Mouse (Mus musculus): ENCODE results near the gene F11. TPM values are rescaled to one million over a fixed set of nuclear protein-coding genes. Genes with fewer than 3 reads are reported as not detected.

Gene F11
- total RNA-seq, 2 experiments from 2014 or later, result not detected

GRCm38 (mm10) chr8:45235228-45235627 is 26.6 kb downstream of the F11 start:
- H3K27ac ChIP-seq, result no peak overlapping the region
- no peak for TF ChIP-seq CTCF (conservative IDR thresholded peaks at IDR 0.05)
- no peak for DNase-seq (ENCODE audit: low spot score in 2 of 2)

GRCm38 (mm10) chr8:45233256-45233655 is 28.6 kb downstream of the F11 start:
- no peak overlapping the region for H3K4me3 ChIP-seq
- no peak for TF ChIP-seq CTCF (conservative IDR thresholded peaks at IDR 0.05)
- H3K27ac ChIP-seq, result no peak overlapping the region
- DNase-seq (ENCODE audit: low spot score in 2 of 2), result no peak

More at GRCm38 (mm10) chr8:45235228-45235627, 26.6 kb downstream of the F11 start:
- no peak overlapping the region for H3K4me3 ChIP-seq

DNA sequence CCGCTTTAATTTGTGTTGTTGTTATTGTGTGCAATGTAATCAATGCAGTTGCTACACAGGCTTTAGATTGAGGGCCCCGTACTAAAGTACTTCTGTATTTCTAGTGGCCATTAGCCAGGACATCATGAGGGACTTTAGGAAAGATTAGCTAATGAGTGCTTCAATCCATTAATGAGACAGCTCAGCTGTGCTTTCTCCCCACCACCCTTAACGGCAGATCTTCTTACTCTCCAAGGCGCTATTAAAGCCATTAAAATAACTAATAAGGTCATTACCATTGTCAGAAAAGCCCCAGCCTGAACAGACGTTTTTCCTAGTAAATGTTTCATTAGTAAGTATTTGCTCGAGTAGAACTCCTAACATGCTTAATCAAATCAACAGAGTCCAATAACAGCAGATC is 59.4 kb downstream of the F11 start:
- no peak overlapping the region for H3K27ac ChIP-seq
- DNase-seq (ENCODE audit: low spot score in 2 of 2), result no peak
- no peak for TF ChIP-seq CTCF (conservative IDR thresholded peaks at IDR 0.05)
- H3K4me3 ChIP-seq, result no peak overlapping the region

DNA sequence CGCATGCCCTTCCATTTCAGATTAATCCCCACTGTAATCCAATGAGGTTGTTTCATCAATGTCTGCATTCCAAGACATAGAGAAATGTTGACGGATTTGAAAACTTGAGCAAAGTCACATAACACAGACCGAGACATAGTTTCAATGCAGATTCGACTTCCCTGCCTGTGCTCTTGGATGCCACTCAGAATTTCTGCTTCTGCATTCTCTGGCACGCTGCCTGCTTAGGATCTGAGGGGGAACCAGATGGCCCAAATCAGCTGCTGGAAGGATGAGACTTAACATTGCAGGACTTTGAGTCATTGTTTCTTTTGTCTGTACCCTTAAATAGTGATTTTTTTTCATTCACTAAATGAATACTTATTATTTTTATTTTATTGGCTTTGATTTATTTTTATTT is 60.2 kb downstream of the F11 start:
- H3K27ac ChIP-seq, result no peak overlapping the region
- no peak overlapping the region for H3K4me3 ChIP-seq
- DNase-seq (ENCODE audit: low spot score in 2 of 2), result peak; percentile 69 to 70
- no peak for TF ChIP-seq CTCF (conservative IDR thresholded peaks at IDR 0.05)

GRCm38 (mm10) chr8:45197294-45197693 is 64.5 kb downstream of the F11 start:
- no peak for DNase-seq (ENCODE audit: low spot score in 2 of 2)
- TF ChIP-seq CTCF (conservative IDR thresholded peaks at IDR 0.05), result no peak
- Histone ChIP-seq H3K4me3 (no peak overlapping the region), H3K27ac (no peak overlapping the region)

DNA sequence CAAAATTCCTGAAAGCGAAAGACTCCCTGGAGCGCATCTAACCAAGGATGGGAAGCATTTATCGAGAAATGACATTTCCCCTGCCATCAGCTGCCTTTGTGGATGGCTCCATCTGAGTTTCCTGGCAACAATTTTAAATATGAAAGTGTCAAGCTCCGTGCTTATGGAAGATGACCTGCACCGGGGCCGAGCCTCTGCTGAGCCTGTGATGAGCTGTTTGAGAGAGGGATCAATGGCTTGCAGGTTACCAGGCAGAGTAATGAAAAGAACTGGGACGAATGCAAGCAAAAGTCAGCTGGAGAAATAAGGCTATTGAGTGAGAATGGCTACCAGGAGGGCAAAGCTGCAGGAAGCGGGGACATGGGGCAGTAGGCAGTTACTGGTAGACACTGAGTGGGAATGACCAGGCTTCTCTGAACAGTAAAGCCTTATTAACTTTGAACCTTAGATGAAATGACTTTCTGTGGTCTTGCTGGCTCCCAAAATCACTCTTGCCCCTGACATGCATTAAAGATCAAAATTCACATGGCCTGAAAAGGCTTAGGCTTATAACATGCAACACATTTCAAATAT is 65.8 kb downstream of the F11 start:
- no peak for TF ChIP-seq CTCF (conservative IDR thresholded peaks at IDR 0.05)
- no peak for DNase-seq (ENCODE audit: low spot score in 2 of 2)
- Histone ChIP-seq H3K27ac (no peak overlapping the region), H3K4me3 (no peak overlapping the region)

Other genes with a start within 250 kb of the F11 start
- not detected for gene Mtnr1a, start 192.9 kb downstream of the F11 start, total RNA-seq (2021)
- gene Klkb1, start 32.8 kb upstream of the F11 start, total RNA-seq (2021), result not detected
- gene Gm45753, start 46.4 kb upstream of the F11 start, total RNA-seq (2021), result not detected
- gene Cyp4v3, start 71.2 kb upstream of the F11 start, total RNA-seq (2021), result 1 to 10 TPM; 6.7 to 8.3 TPM
- 10 to 100 TPM; 12.1 to 12.5 TPM for gene Fam149a, start 120.3 kb upstream of the F11 start, total RNA-seq (2021)
- 10 to 100 TPM in 1 of 2 experiments, 1 to 10 TPM in 1; 7.6 to 10.5 TPM for gene Tlr3, start 149.0 kb upstream of the F11 start, total RNA-seq (2021)
- gene Sorbs2, start 245.8 kb upstream of the F11 start, total RNA-seq (2021), result 100 to 1,000 TPM; 192 to 195 TPM

Data from layer of hippocampus, adult 2 months (tissue).